Mouse (Mus musculus) liver, postnatal 0 days (tissue): ENCODE results near the gene 9030025P20Rik.
"Not testable (repeated sequence)": the region's sequence is repeated elsewhere in the genome, so short reads cannot be mapped to it uniquely, and the experiment has no call there.

ENCODE experiments used
- CTCF ChIP-seq: sonication (generic); IDR thresholded peaks from 2 replicates; pipeline ENCODE4 v1.5.1; 2016; ENCODE audit warnings: antibody characterized with exemption, low read depth
- EP300 ChIP-seq: IDR thresholded peaks from 2 replicates; pipeline ENCODE4 v1.6.1; 2016; ENCODE audit warnings: antibody characterized with exemption, low read depth, mild to moderate bottlenecking

DNA sequence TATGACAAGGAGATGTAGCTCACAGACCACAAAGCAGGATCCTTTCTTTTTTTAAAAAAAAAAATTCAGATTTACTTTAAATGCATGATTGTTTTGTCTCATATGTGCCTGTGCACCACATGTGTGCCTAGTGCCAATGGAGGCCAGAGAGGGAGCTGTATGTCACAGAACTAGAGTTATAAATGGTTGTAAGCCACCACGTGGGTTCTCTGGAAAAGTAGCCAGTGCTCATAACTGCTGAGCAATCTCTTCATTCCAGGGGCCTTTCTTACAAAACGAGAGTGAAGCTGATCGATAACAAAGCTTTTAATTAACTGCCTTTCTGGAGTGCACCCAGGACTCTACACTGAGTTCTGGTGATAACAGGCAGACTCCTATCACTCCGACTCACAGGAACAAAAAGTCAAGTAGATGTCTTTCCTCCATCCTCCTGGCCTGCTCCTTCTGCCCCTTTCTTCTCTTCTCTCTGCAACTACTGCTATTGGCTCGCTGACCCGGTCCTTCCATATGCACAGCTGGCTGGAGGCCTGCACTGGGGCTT is 9.8 kb upstream of the 9030025P20Rik start:
- TF ChIP-seq CTCF, EP300: not testable (repeated sequence)
